Mouse (Mus musculus): ENCODE data around the gene Sec14l4. TPM values are rescaled to one million over a fixed set of nuclear protein-coding genes. Genes with fewer than 3 reads are reported as not detected.

Sec14l4 gene
- polyA plus RNA-seq, 1 experiment = not detected

DNA sequence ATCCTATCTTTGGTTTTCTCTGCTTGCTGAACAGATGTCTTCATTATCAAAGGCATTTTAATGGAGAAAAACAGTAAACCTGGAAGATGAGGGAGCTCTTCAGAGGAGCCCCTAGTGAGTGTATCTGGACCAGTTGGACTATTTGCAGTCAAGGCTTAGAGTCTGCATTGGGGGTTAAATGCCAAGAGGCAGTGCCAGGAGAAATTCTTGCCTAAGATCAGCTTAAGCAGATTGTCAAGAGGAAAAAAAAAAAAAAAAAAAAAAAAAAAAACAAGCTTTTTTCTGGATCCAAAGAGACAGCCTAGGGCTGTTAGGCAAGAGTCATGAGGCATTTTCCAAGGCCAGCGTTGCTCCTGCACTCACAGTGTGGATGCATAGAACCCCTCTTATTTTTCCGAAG is 16.5 kb downstream of the Sec14l4 start:
- Histone ChIP-seq H3K27me3 (ENCODE audit: control insufficient read depth, insufficient read depth, insufficient read length) (peaks cover 22% of the 10 kb centered on the region), H3K4me2 (ENCODE audit: low read depth) (no peak overlapping the region), H3ac (ENCODE audit: control insufficient read depth, insufficient read length) (no peak overlapping the region), H3K36me3 (ENCODE audit: control insufficient read depth, insufficient read depth) (no peaks in the 10 kb centered on the region), H3K4me3 (no peak overlapping the region), H3K79me2 (ENCODE audit: control insufficient read depth, insufficient read depth) (no peaks in the 10 kb centered on the region)
- TF ChIP-seq CEBPB (IDR thresholded peaks at IDR 0.05; ENCODE audit: insufficient read depth, poor library complexity, severe bottlenecking) (no peak), USF1 (IDR thresholded peaks at IDR 0.05; ENCODE audit: low read depth) (no peak), POLR2A (IDR thresholded peaks at IDR 0.05; ENCODE audit: insufficient read length, low read depth) (no peak), SRF (IDR thresholded peaks at IDR 0.05; ENCODE audit: control insufficient read depth, insufficient read length, low read depth) (no peak), MYOD1 (IDR thresholded peaks at IDR 0.05; ENCODE audit: control insufficient read depth in 1 of 3, insufficient read length in 2 of 3, low read depth in 2 of 3) (no peak), TCF12 (IDR thresholded peaks at IDR 0.05; ENCODE audit: insufficient read depth, poor library complexity, severe bottlenecking) (no peak), E2F4 (IDR thresholded peaks at IDR 0.05; ENCODE audit: insufficient read depth) (no peak), POLR2AphosphoS2 (IDR thresholded peaks at IDR 0.05; ENCODE audit: insufficient read length, low read depth) (no peak), REST (IDR thresholded peaks at IDR 0.05; ENCODE audit: insufficient read depth, insufficient read length) (no peak), TCF3 (IDR thresholded peaks at IDR 0.05; ENCODE audit: insufficient read length, low read depth) (no peak), MAX (IDR thresholded peaks at IDR 0.05; ENCODE audit: low read depth) (no peak), MYOG (IDR thresholded peaks at IDR 0.05; ENCODE audit: control insufficient read depth in 1 of 3, insufficient read depth in 1 of 3, insufficient read length in 2 of 3, low read depth in 2 of 3) (no peak)

GRCm38 (mm10) chr11:4048438-4048837 is 17.2 kb downstream of the Sec14l4 start:
- no peak for TF ChIP-seq TCF3 (IDR thresholded peaks at IDR 0.05; ENCODE audit: insufficient read length, low read depth)
- Histone ChIP-seq H3K4me2 (ENCODE audit: low read depth) (no peak overlapping the region), H3K27me3 (ENCODE audit: control insufficient read depth, insufficient read depth, insufficient read length) (peaks cover 19% of the 10 kb centered on the region), H3K79me2 (ENCODE audit: control insufficient read depth, insufficient read depth) (no peaks in the 10 kb centered on the region), H3ac (ENCODE audit: control insufficient read depth, insufficient read length) (no peak overlapping the region), H3K36me3 (ENCODE audit: control insufficient read depth, insufficient read depth) (no peaks in the 10 kb centered on the region), H3K4me3 (no peak overlapping the region)

- Histone ChIP-seq H3K79me2 (ENCODE audit: control insufficient read depth, insufficient read depth) (no peaks in the 10 kb centered on the region), H3K4me2 (ENCODE audit: low read depth) (no peak overlapping the region), H3K36me3 (ENCODE audit: control insufficient read depth, insufficient read depth) (no peaks in the 10 kb centered on the region), H3K27me3 (ENCODE audit: control insufficient read depth, insufficient read depth, insufficient read length) (peaks cover 39% of the 10 kb centered on the region), H3ac (ENCODE audit: control insufficient read depth, insufficient read length) (no peak overlapping the region), H3K4me3 (no peak overlapping the region)
- no peak for TF ChIP-seq POLR2A (IDR thresholded peaks at IDR 0.05; ENCODE audit: insufficient read length, low read depth)
- TF ChIP-seq MYOD1 (IDR thresholded peaks at IDR 0.05; ENCODE audit: control insufficient read depth in 1 of 3, insufficient read length in 2 of 3, low read depth in 2 of 3) = no peak
- peak; percentile 28 for TF ChIP-seq SRF (IDR thresholded peaks at IDR 0.05; ENCODE audit: control insufficient read depth, insufficient read length, low read depth)
- no peak for TF ChIP-seq TCF12 (IDR thresholded peaks at IDR 0.05; ENCODE audit: insufficient read depth, poor library complexity, severe bottlenecking)
- TF ChIP-seq USF1 (IDR thresholded peaks at IDR 0.05; ENCODE audit: low read depth) = no peak
These were observed 22.3 kb downstream of the Sec14l4 start for GRCm38 (mm10) chr11:4053586-4053985.

GRCm38 (mm10) chr11:4060866-4061575 is 29.8 kb downstream of the Sec14l4 start:
- no peak overlapping the region for H3K4me3 ChIP-seq
- peaks cover 57% of the 10 kb centered on the region for H3K27me3 ChIP-seq (ENCODE audit: control insufficient read depth, insufficient read depth, insufficient read length)
- TF ChIP-seq MAX (IDR thresholded peaks at IDR 0.05; ENCODE audit: low read depth) (no peak), REST (IDR thresholded peaks at IDR 0.05; ENCODE audit: insufficient read depth, insufficient read length) (no peak), TCF12 (IDR thresholded peaks at IDR 0.05; ENCODE audit: insufficient read depth, poor library complexity, severe bottlenecking) (no peak), TCF3 (IDR thresholded peaks at IDR 0.05; ENCODE audit: insufficient read length, low read depth) (no peak), MYOD1 (IDR thresholded peaks at IDR 0.05; ENCODE audit: control insufficient read depth in 1 of 3, insufficient read length in 2 of 3, low read depth in 2 of 3) (no peak), E2F4 (IDR thresholded peaks at IDR 0.05; ENCODE audit: insufficient read depth) (no peak), SRF (IDR thresholded peaks at IDR 0.05; ENCODE audit: control insufficient read depth, insufficient read length, low read depth) (no peak), MYOG (IDR thresholded peaks at IDR 0.05; ENCODE audit: control insufficient read depth in 1 of 3, insufficient read depth in 1 of 3, insufficient read length in 2 of 3, low read depth in 2 of 3) (no peak), USF1 (IDR thresholded peaks at IDR 0.05; ENCODE audit: low read depth) (no peak), POLR2A (IDR thresholded peaks at IDR 0.05; ENCODE audit: insufficient read length, low read depth) (no peak), CEBPB (IDR thresholded peaks at IDR 0.05; ENCODE audit: insufficient read depth, poor library complexity, severe bottlenecking) (no peak), POLR2AphosphoS2 (IDR thresholded peaks at IDR 0.05; ENCODE audit: insufficient read length, low read depth) (no peak)
- H3K36me3 ChIP-seq (ENCODE audit: control insufficient read depth, insufficient read depth) = no peaks in the 10 kb centered on the region
- no peak overlapping the region for H3K4me2 ChIP-seq (ENCODE audit: low read depth)
- no peak overlapping the region for H3ac ChIP-seq (ENCODE audit: control insufficient read depth, insufficient read length)
- no peaks in the 10 kb centered on the region for H3K79me2 ChIP-seq (ENCODE audit: control insufficient read depth, insufficient read depth)

GRCm38 (mm10) chr11:4062523-4062922 is 31.3 kb downstream of the Sec14l4 start:
- Histone ChIP-seq H3K27me3 (ENCODE audit: control insufficient read depth, insufficient read depth, insufficient read length) (peaks cover 47% of the 10 kb centered on the region), H3K4me2 (ENCODE audit: low read depth) (no peak overlapping the region), H3K79me2 (ENCODE audit: control insufficient read depth, insufficient read depth) (no peaks in the 10 kb centered on the region), H3K36me3 (ENCODE audit: control insufficient read depth, insufficient read depth) (no peaks in the 10 kb centered on the region), H3K4me3 (no peak overlapping the region), H3ac (ENCODE audit: control insufficient read depth, insufficient read length) (no peak overlapping the region)
- TF ChIP-seq POLR2A (IDR thresholded peaks at IDR 0.05; ENCODE audit: insufficient read length, low read depth) (no peak), MAX (IDR thresholded peaks at IDR 0.05; ENCODE audit: low read depth) (no peak), TCF12 (IDR thresholded peaks at IDR 0.05; ENCODE audit: insufficient read depth, poor library complexity, severe bottlenecking) (no peak), CEBPB (IDR thresholded peaks at IDR 0.05; ENCODE audit: insufficient read depth, poor library complexity, severe bottlenecking) (no peak), TCF3 (IDR thresholded peaks at IDR 0.05; ENCODE audit: insufficient read length, low read depth) (no peak), MYOG (IDR thresholded peaks at IDR 0.05; ENCODE audit: control insufficient read depth in 1 of 3, insufficient read depth in 1 of 3, insufficient read length in 2 of 3, low read depth in 2 of 3) (no peak), POLR2AphosphoS2 (IDR thresholded peaks at IDR 0.05; ENCODE audit: insufficient read length, low read depth) (no peak), SRF (IDR thresholded peaks at IDR 0.05; ENCODE audit: control insufficient read depth, insufficient read length, low read depth) (no peak), USF1 (IDR thresholded peaks at IDR 0.05; ENCODE audit: low read depth) (no peak), MYOD1 (IDR thresholded peaks at IDR 0.05; ENCODE audit: control insufficient read depth in 1 of 3, insufficient read length in 2 of 3, low read depth in 2 of 3) (no peak), REST (IDR thresholded peaks at IDR 0.05; ENCODE audit: insufficient read depth, insufficient read length) (no peak), E2F4 (IDR thresholded peaks at IDR 0.05; ENCODE audit: insufficient read depth) (no peak)

Measured in myocyte (in vitro differentiated cells).